Mouse (Mus musculus) kidney, postnatal 0 days (tissue): ENCODE data around the gene Dnah1. TPM values are rescaled to one million over a fixed set of nuclear protein-coding genes. Genes with fewer than 3 reads are reported as not detected.

Experiments
- ATAC-seq: fragments of 200-750 bp; cut with Nextera tagmentation; replicated peaks from 2 replicates; pipeline ENCODE4 v1.8.0; 2017; ENCODE audit warnings: low read depth, moderate number of reproducible peaks, moderate TSS enrichment, moderate library complexity; ENCODE audit not compliant: low FRiP score
- DNase-seq: peaks from one replicate; pipeline ENCODE4 v3.0.0-alpha.2; 2016; ENCODE audit warnings: low spot score
- H3K27ac ChIP-seq: fragments of 300-500 bp; sonication (generic); 2 replicates; pipeline ENCODE4 v1.5.1; 2014; ENCODE audit warnings: mild to moderate bottlenecking
- H3K27me3 ChIP-seq: fragments of 300-500 bp; sonication (generic); 2 replicates; pipeline ENCODE4 v1.6.1; 2014; ENCODE audit warnings: low read length, mixed read lengths; ENCODE audit not compliant: insufficient read depth
- H3K36me3 ChIP-seq: fragments of 300-500 bp; sonication (generic); 2 replicates; pipeline ENCODE4 v1.6.1; 2014; ENCODE audit warnings: low read length, mixed read lengths; ENCODE audit not compliant: insufficient read depth
- H3K4me1 ChIP-seq: fragments of 300-500 bp; sonication (generic); replicated peaks from 2 replicates; pipeline ENCODE4 v1.6.1; 2014; ENCODE audit warnings: antibody characterized with exemption, low read length, mixed read lengths; ENCODE audit not compliant: insufficient read depth
- H3K4me2 ChIP-seq: fragments of 300-500 bp; sonication (generic); 2 replicates; pipeline ENCODE4 v1.6.1; 2014; ENCODE audit warnings: mild to moderate bottlenecking, low read length, moderate library complexity, mixed read lengths
- H3K4me3 ChIP-seq: fragments of 300-500 bp; sonication (generic); replicated peaks from 2 replicates; pipeline ENCODE4 v1.5.1; 2014; ENCODE audit warnings: low read depth, low read length
- H3K9ac ChIP-seq: fragments of 300-500 bp; sonication (generic); 2 replicates; pipeline ENCODE4 v1.6.1; 2014; ENCODE audit warnings: low read depth, low read length
- H3K9me3 ChIP-seq: fragments of 300-500 bp; sonication (generic); replicated peaks from 2 replicates; pipeline ENCODE4 v1.6.1; 2016; ENCODE audit warnings: low read length, inconsistent platforms, mixed read lengths
- CTCF ChIP-seq: IDR thresholded peaks from 2 replicates; pipeline ENCODE4 v1.5.1; 2016; ENCODE audit warnings: antibody characterized with exemption, low read depth, mild to moderate bottlenecking, moderate library complexity
- WGBS: fragments of 180-500 bp; shearing (Covaris S2); extraction: QIAGEN DNeasy Blood & Tissue Kit; methylation state at CpG from one replicate; pipeline ENCODE4 v1.1.7; 2014; 5-methylcytosine and 5-hydroxymethylcytosine counted together
- polyA plus RNA-seq: library from polyadenylated mRNA; unstranded; fragments of >200 nt; fragmentation: Nextera tagmentation; extraction: Ambion mirVana; gene quantifications from 2 replicates; pipeline ENCODE4 v1.2.1, GENCODE M21; 2015

The Dnah1 gene
- polyA plus RNA-seq, 1 experiment from 2014 or later = 4.3 TPM

DNA sequence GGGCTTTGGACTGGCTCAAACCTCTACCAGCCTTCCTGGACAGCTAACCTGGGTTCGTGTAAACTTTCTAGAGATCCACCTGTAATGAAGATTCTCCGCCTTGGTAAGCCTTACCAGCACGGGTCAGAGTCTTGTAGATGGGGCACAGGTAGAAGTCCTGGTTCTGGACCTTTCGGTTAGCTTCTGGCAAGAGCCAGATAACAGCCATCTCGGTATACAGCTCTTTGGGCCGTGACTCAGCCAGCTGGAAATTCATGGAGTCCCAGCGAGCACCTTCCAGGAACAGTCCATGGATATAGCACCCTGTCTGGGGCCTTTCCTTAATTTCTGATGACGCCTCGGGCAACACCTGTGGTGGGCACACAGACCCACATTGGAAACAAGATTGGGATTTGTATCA, 62.8 kb downstream of the Dnah1 start:
- TF ChIP-seq CTCF = no peak
- no peak for ATAC-seq
- Histone ChIP-seq H3K27ac (no peak overlapping the region), H3K36me3 (peaks cover 58% of the 10 kb centered on the region), H3K27me3 (no peaks in the 10 kb centered on the region), H3K4me1 (no peaks in the 10 kb centered on the region), H3K4me3 (no peak overlapping the region), H3K9ac (no peak overlapping the region), H3K4me2 (no peak overlapping the region), H3K9me3 (no peaks in the 10 kb centered on the region)
- 95% methylated on average over 9 of the region's 9 CpGs for WGBS
- no peak for DNase-seq

DNA sequence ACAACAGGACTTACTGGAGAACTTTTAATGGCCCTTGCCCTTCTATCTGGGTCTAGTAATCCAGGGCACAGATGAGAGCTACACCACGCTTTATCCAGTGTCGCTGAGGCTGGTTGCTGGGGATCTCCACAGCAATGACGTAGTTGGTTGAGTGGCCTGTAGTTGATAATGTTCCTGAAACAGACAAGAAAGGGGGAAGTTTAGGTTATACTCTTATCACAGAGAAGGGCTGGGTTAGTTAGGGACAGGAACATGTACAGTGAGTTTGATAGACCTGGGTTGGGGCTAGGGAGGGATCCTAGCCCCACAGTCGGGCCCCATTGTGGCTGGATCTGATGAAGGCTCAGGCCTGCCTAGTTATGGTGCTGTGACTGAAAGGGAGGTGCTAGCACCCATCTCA, 63.3 kb downstream of the Dnah1 start:
- H3K4me2 ChIP-seq = no peak overlapping the region
- H3K4me3 ChIP-seq = no peak overlapping the region
- ATAC-seq (no peak), DNase-seq (no peak)
- H3K9me3 ChIP-seq = no peaks in the 10 kb centered on the region
- H3K36me3 ChIP-seq = peaks cover 63% of the 10 kb centered on the region
- H3K27ac ChIP-seq = no peak overlapping the region
- TF ChIP-seq CTCF = no peak
- H3K4me1 ChIP-seq = no peaks in the 10 kb centered on the region
- 97% methylated on average over 4 of the region's 4 CpGs for WGBS
- no peaks in the 10 kb centered on the region for H3K27me3 ChIP-seq
- no peak overlapping the region for H3K9ac ChIP-seq

DNA sequence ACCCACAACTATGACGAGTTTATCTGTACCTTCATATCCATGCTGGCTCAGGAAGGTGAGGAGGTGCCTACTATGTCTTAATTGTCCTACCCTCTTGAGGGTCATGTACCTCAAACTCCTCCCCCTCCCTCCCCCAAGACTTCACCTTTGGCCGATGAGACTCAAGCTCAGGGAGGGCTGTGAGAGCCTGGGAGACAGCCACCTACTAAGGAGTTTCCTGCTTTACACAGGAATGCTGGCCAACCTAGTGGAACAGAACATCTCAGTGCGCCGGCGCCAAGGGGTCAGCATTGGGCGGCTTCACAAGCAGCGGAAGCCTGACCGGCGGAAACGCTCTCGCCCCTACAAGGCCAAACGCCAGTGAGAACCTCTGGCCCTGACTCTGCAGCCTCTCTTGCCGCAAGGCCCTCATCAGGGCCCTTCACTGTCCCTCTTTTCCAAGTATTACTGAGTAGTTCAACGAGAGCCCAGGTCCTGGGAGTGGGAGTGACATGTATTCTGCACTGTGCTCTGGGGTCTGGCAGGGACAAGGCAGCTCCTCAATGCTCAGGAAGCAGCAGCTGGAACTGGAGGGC, 65.1 kb downstream of the Dnah1 start:
- H3K9ac ChIP-seq = no peak overlapping the region
- no peaks in the 10 kb centered on the region for H3K27me3 ChIP-seq
- no peaks in the 10 kb centered on the region for H3K4me1 ChIP-seq
- 91% methylated on average over 14 of the region's 14 CpGs for WGBS
- peak; percentile 66 for ATAC-seq
- H3K4me3 ChIP-seq = no peak overlapping the region
- no peak overlapping the region for H3K27ac ChIP-seq
- DNase-seq = no peak
- peaks cover 81% of the 10 kb centered on the region for H3K36me3 ChIP-seq
- H3K4me2 ChIP-seq = no peak overlapping the region
- no peaks in the 10 kb centered on the region for H3K9me3 ChIP-seq
- no peak for TF ChIP-seq CTCF

DNA sequence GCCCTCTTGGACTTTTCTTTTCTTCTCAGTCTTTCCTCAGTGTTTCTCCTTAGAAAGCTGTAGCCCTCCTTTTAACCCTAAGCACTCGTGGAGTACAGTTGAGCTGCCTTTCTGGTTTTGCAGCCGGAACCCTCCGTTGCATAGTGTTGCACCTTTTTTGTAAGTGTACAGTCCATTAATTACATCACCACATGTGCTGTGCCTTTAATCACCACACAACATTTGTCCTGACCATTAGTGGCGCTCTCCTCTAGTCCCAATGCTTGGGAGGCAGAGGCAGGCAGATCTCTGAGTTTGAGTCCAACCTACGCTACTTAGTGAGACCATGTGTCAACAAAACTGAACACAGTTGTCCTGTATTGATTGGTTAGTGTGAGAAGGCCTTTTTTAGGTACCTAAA, 71.6 kb downstream of the Dnah1 start:
- H3K27me3 ChIP-seq = no peaks in the 10 kb centered on the region
- 0 out of 2 replicates have a peak, but pooled peaks cover 3% of the 10 kb centered on the region for H3K4me1 ChIP-seq
- 82% methylated on average over 5 of the region's 5 CpGs for WGBS
- peak overlapping the region; percentile 99 for H3K9ac ChIP-seq
- peaks cover 43% of the 10 kb centered on the region for H3K36me3 ChIP-seq
- peak overlapping the region; percentile 83 for H3K4me2 ChIP-seq
- DNase-seq = no peak
- no peaks in the 10 kb centered on the region for H3K9me3 ChIP-seq
- peak overlapping the region; percentile 99 for H3K4me3 ChIP-seq
- no peak for ATAC-seq
- no peak for TF ChIP-seq CTCF
- peak overlapping the region; percentile 90 for H3K27ac ChIP-seq

- H3K4me3 ChIP-seq = peak overlapping the region; percentile 99
- peaks cover 39% of the 10 kb centered on the region for H3K36me3 ChIP-seq
- peak overlapping the region; percentile 99 for H3K9ac ChIP-seq
- H3K27me3 ChIP-seq = no peaks in the 10 kb centered on the region
- DNase-seq (no peak), ATAC-seq (no peak; the same call in 1 of the 2 replicates)
- no peaks in the 10 kb centered on the region for H3K9me3 ChIP-seq
- H3K4me2 ChIP-seq = peak overlapping the region; percentile 83
- 2% methylated on average over 18 of the region's 18 CpGs for WGBS
- H3K4me1 ChIP-seq = 0 out of 2 replicates have a peak, but pooled peaks cover 3% of the 10 kb centered on the region
- no peak for TF ChIP-seq CTCF
- peak overlapping the region; percentile 90 for H3K27ac ChIP-seq
Observed at GRCm38 (mm10) chr14:31251626-31252025, 72.1 kb downstream of the Dnah1 start.

- no peaks in the 10 kb centered on the region for H3K27me3 ChIP-seq
- peak within 1 kb of the TSS; percentile 99 for H3K4me3 ChIP-seq
- no peaks in the 10 kb centered on the region for H3K9me3 ChIP-seq
- peak; percentile 96 for DNase-seq
- WGBS = under 1% methylated on average over 74 of the region's 75 CpGs
- peak within 1 kb of the TSS; percentile 83 for H3K4me2 ChIP-seq
- 0 out of 2 replicates have a peak, but pooled peaks cover 3% of the 10 kb centered on the region for H3K4me1 ChIP-seq
- TF ChIP-seq CTCF = peak; percentile 14; the same call in 1 of the 2 replicates
- ATAC-seq = peak; percentile 94
- H3K9ac ChIP-seq = peak within 1 kb of the TSS; percentile 99
- peak within 1 kb of the TSS; percentile 90 for H3K27ac ChIP-seq
- H3K36me3 ChIP-seq = peaks cover 34% of the 10 kb centered on the region
Observed at GRCm38 (mm10) chr14:31251084-31251604, 72.6 kb downstream of the Dnah1 start, which contains the start of the genes Phf7 and Bap1. TSS of gene Phf7 (minus strand) at chr14:31251317. TSS of gene Bap1 (plus strand) at chr14:31251450.
